Mouse (Mus musculus): ENCODE measurements around the gene Cyp4f18. TPM values are rescaled to one million over a fixed set of nuclear protein-coding genes. Genes with fewer than 3 reads are reported as not detected.
A peak's percentile ranks its signal among the peaks of the same experiment; 100 is the strongest.
"Not testable (repeated sequence)": the region's sequence is repeated elsewhere in the genome, so short reads cannot be mapped to it uniquely, and the experiment has no call there.

Gene Cyp4f18
- total RNA-seq, 2 experiments from 2014 or later = 0.23 to 0.38 TPM

- DNase-seq (ENCODE audit: low spot score) = no peak
Observed at GRCm38 (mm10) chr8:71981456-71981855, 28.0 kb downstream of the Cyp4f18 start.

GRCm38 (mm10) chr8:71981032-71981431 is 28.4 kb downstream of the Cyp4f18 start:
- no peak for DNase-seq (ENCODE audit: low spot score)

- DNase-seq (ENCODE audit: low spot score) = no peak
Observed at GRCm38 (mm10) chr8:71974211-71974610, 35.2 kb downstream of the Cyp4f18 start.

GRCm38 (mm10) chr8:71971945-71972344 is 37.5 kb downstream of the Cyp4f18 start:
- peak; percentile 14 for DNase-seq (ENCODE audit: low spot score)

- DNase-seq (ENCODE audit: low spot score) = no peak
Observed at GRCm38 (mm10) chr8:71968636-71969035, 40.8 kb downstream of the Cyp4f18 start.

- no peak for DNase-seq (ENCODE audit: low spot score)
Observed at GRCm38 (mm10) chr8:71968100-71968499, 41.3 kb downstream of the Cyp4f18 start.

- no peak for DNase-seq (ENCODE audit: low spot score)
Observed at GRCm38 (mm10) chr8:71967261-71967660, 42.2 kb downstream of the Cyp4f18 start.

GRCm38 (mm10) chr8:71966411-71966810 is 43.0 kb downstream of the Cyp4f18 start:
- no peak for DNase-seq (ENCODE audit: low spot score)

- DNase-seq (ENCODE audit: low spot score) = no peak
Observed at GRCm38 (mm10) chr8:71965166-71965565, 44.3 kb downstream of the Cyp4f18 start.

GRCm38 (mm10) chr8:71964051-71964450 is 45.4 kb downstream of the Cyp4f18 start:
- no peak for DNase-seq (ENCODE audit: low spot score)

- no peak for DNase-seq (ENCODE audit: low spot score)
Observed at GRCm38 (mm10) chr8:71961796-71962195, 47.6 kb downstream of the Cyp4f18 start.

GRCm38 (mm10) chr8:71960483-71960882 is 48.9 kb downstream of the Cyp4f18 start:
- no peak for DNase-seq (ENCODE audit: low spot score)

- DNase-seq (ENCODE audit: low spot score) = no peak
Observed at GRCm38 (mm10) chr8:71954666-71955065, 54.8 kb downstream of the Cyp4f18 start.

GRCm38 (mm10) chr8:71952961-71953700 is 56.3 kb downstream of the Cyp4f18 start:
- not testable (repeated sequence) for DNase-seq (ENCODE audit: low spot score)

- DNase-seq (ENCODE audit: low spot score) = no peak
Observed at GRCm38 (mm10) chr8:71952489-71952888, 56.9 kb downstream of the Cyp4f18 start.

- no peak for DNase-seq (ENCODE audit: low spot score)
Observed at GRCm38 (mm10) chr8:71951436-71952161, 57.8 kb downstream of the Cyp4f18 start.

GRCm38 (mm10) chr8:71950482-71951221 is 58.8 kb downstream of the Cyp4f18 start, which contains the start of gene Zfp961:
Gene Zfp961 (plus strand): TSS chr8:71951038.
- peak; percentile 98 for DNase-seq (ENCODE audit: low spot score)

- DNase-seq (ENCODE audit: low spot score) = no peak
Observed at GRCm38 (mm10) chr8:71948624-71949023, 60.8 kb downstream of the Cyp4f18 start.

GRCm38 (mm10) chr8:71941776-71942175 is 67.7 kb downstream of the Cyp4f18 start:
- no peak for DNase-seq (ENCODE audit: low spot score)

GRCm38 (mm10) chr8:71940293-71941208 is 68.9 kb downstream of the Cyp4f18 start:
- DNase-seq (ENCODE audit: low spot score) = no peak
